Mouse (Mus musculus): ENCODE measurements around the gene 1810009A15Rik.

DNA sequence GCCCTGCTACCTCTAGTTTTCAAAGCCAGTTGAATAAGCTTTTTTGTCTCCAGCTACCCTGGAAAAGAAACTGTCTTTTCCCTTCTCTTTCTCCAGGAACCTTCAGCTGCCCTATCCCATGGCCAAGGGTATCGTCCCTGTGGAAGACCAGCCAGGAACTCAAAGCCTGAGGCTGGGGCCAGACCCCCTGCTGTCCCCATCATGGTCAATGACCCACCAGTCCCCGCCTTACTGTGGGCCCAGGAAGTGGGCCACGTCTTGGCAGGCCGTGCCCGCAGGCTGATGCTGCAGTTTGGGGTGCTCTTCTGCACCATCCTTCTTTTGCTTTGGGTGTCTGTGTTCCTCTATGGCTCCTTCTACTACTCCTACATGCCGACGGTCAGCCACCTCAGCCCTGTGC is 47.6 kb upstream of the 1810009A15Rik start:
- TF ChIP-seq CTCF (IDR thresholded peaks at IDR 0.05; ENCODE audit: control insufficient read depth, insufficient read depth, insufficient read length): no peak
- TF ChIP-seq MAX (IDR thresholded peaks at IDR 0.05): no peak
- no peak for TF ChIP-seq MYOG (IDR thresholded peaks at IDR 0.05; ENCODE audit: control insufficient read depth, extremely low read depth, insufficient read length)
- no peak for TF ChIP-seq CEBPB (IDR thresholded peaks at IDR 0.05; ENCODE audit: low read depth)

Data from C2C12 (cell line).